ENCODE assay signal across 9 mouse cellular contexts in the genomic region with DNA sequence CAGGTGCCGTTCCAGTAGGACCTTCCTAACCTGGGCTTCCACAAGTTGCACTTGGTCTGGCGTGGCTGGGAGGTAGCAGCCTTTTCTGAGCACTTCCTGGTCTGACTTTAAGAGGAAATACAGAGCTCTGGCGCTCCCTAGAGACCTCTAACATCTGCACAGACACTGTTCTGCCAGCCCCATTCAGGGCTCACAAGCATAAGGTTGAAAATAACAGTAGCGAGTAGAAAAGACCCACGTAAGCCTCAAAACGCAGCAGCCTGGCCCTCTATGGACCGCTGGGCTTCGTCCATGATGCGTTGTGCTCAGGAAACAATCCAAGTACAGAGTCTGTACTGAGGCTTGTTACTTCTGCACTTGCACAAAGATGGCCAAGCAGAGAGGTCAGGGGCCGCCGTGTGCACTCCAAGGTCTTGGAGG. TPM values are rescaled to one million over a fixed set of nuclear protein-coding genes. Genes with fewer than 3 reads are reported as not detected.
DNase-seq lines count a peak whose midpoint lies in the region; ATAC-seq and TF ChIP-seq lines count a peak whose summit lies in the region.
"Had no signal": no experiment of that assay in that cellular context is flagged by ENCODE, and none has a peak within 500 bp of the region (broad histone marks: within the 10 kb centered on the region; RNA-seq: fewer than 3 reads in every experiment).

No protein-coding gene starts in this region.

- H3K4me2 ChIP-seq in intestine, postnatal 0 days (replicated peaks; ENCODE audit: low read depth), result peak overlapping the region; percentile 45
- H3K4me2 ChIP-seq in lung, embryonic 16.5 days (ENCODE audit: low read depth, low read length), result no peak overlapping the region
- peak overlapping the region; percentile 21; the same call in 1 of the 2 replicates for H3K4me2 ChIP-seq in stomach, embryonic 15.5 days
- H3K4me2 ChIP-seq: limb, embryonic 15.5 days had no signal

- H3K9ac ChIP-seq in intestine, postnatal 0 days (ENCODE audit: low read depth, low read length), result no peak overlapping the region
- H3K9ac ChIP-seq in lung, embryonic 16.5 days (ENCODE audit: low read length), result no peak overlapping the region
- H3K9ac ChIP-seq in stomach, embryonic 15.5 days, result no peak overlapping the region
- H3K9ac ChIP-seq: limb, embryonic 15.5 days had no signal

- H3K36me3 ChIP-seq in intestine, postnatal 0 days (ENCODE audit: control insufficient read depth, insufficient read depth), result no peaks in the 10 kb centered on the region
- H3K36me3 ChIP-seq in lung, embryonic 16.5 days (ENCODE audit: control insufficient read depth, insufficient read depth, low read length), result no peaks in the 10 kb centered on the region
- no peaks in the 10 kb centered on the region for H3K36me3 ChIP-seq in stomach, embryonic 15.5 days
- H3K36me3 ChIP-seq: limb, embryonic 15.5 days had no signal

- 21% methylated on average over 11 of the region's 11 CpGs for WGBS in intestine, postnatal 0 days
- 31% methylated on average over 11 of the region's 11 CpGs for WGBS in lung, embryonic 16.5 days
- WGBS in stomach, embryonic 15.5 days, result 27% methylated on average over 11 of the region's 11 CpGs

- no peaks in the 10 kb centered on the region for H3K27me3 ChIP-seq in intestine, postnatal 0 days (replicated peaks; ENCODE audit: control insufficient read depth, insufficient read depth, low read length)
- no peaks in the 10 kb centered on the region for H3K27me3 ChIP-seq in lung, embryonic 16.5 days (ENCODE audit: control insufficient read depth, insufficient read depth, low read depth, low read length)
- H3K27me3 ChIP-seq in stomach, embryonic 15.5 days (replicated peaks), result no peaks in the 10 kb centered on the region
- H3K27me3 ChIP-seq: limb, embryonic 15.5 days had no signal

- no peak overlapping the region for H3K4me3 ChIP-seq in cortical plate, adult 2 months (ENCODE audit: insufficient read depth, low read length)
- no peak overlapping the region for H3K4me3 ChIP-seq in intestine, postnatal 0 days (ENCODE audit: low read depth, low read length)
- no peak overlapping the region for H3K4me3 ChIP-seq in lung, embryonic 16.5 days (ENCODE audit: low read length)
- H3K4me3 ChIP-seq in stomach, embryonic 15.5 days (replicated peaks), result no peak overlapping the region
- H3K4me3 ChIP-seq: limb, embryonic 15.5 days had no signal

- no peak for TF ChIP-seq POLR2A in cortical plate, adult 2 months (IDR thresholded peaks at IDR 0.05; ENCODE audit: extremely low read depth, insufficient read depth, low read length)

- peak; percentile 34; the same call in 1 of the 2 replicates for TF ChIP-seq CTCF in cortical plate, adult 2 months (IDR thresholded peaks at IDR 0.05; ENCODE audit: extremely low read depth, insufficient read depth, low read length)
- peak; percentile 79 for TF ChIP-seq CTCF in intestine, postnatal 0 days (IDR thresholded peaks at IDR 0.05; ENCODE audit: low read depth)

- peak; percentile 32 for DNase-seq in cerebellum, adult 11-12 months
- no peak for DNase-seq in cerebellum, adult 9-10 months
- peak; percentile 84 for DNase-seq in 416B (ENCODE audit: low read depth)
- DNase-seq in left cerebral cortex, adult 11 months (ENCODE audit: low spot score), result no peak

- peaks cover 36% of the 10 kb centered on the region for H3K4me1 ChIP-seq in cortical plate, adult 2 months (ENCODE audit: control insufficient read depth, insufficient read depth, low read length)
- H3K4me1 ChIP-seq in intestine, postnatal 0 days (replicated peaks; ENCODE audit: control insufficient read depth, insufficient read depth, low read length), result peaks cover 6% of the 10 kb centered on the region; the same call in 1 of the 2 replicates
- H3K4me1 ChIP-seq in lung, embryonic 16.5 days (replicated peaks; ENCODE audit: control insufficient read depth, insufficient read depth, low read length), result peaks cover 11% of the 10 kb centered on the region
- peaks cover 2% of the 10 kb centered on the region; the same call in 1 of the 2 replicates for H3K4me1 ChIP-seq in stomach, embryonic 15.5 days

- H3K9me3 ChIP-seq in intestine, postnatal 0 days (ENCODE audit: control insufficient read depth), result no peaks in the 10 kb centered on the region
- no peaks in the 10 kb centered on the region for H3K9me3 ChIP-seq in lung, embryonic 16.5 days (ENCODE audit: control insufficient read depth, low read length)
- H3K9me3 ChIP-seq in stomach, embryonic 15.5 days, result no peaks in the 10 kb centered on the region
- H3K9me3 ChIP-seq: limb, embryonic 15.5 days had no signal

- 0 out of 2 replicates have a peak overlapping the region, but pooled peaks have one; percentile 12 for H3K27ac ChIP-seq in cortical plate, adult 2 months (ENCODE audit: insufficient read depth, low read length)
- H3K27ac ChIP-seq in intestine, postnatal 0 days (ENCODE audit: low read depth, low read length), result no peak overlapping the region
- no peak overlapping the region for H3K27ac ChIP-seq in lung, embryonic 16.5 days (ENCODE audit: low read length)
- H3K27ac ChIP-seq in stomach, embryonic 15.5 days, result no peak overlapping the region
- H3K27ac ChIP-seq: limb, embryonic 15.5 days had no signal

- ATAC-seq in intestine, postnatal 0 days, result peak; percentile 63
- peak; percentile 79 for ATAC-seq in lung, embryonic 16.5 days (ENCODE audit: low read depth)
- ATAC-seq in stomach, embryonic 15.5 days (ENCODE audit: insufficient read depth, low FRiP score, low read depth), result peak; percentile 75

RNA-seq across cellular contexts. Expression of a gene that starts 10.6 kb away (rescaled TPM):
- polyA plus RNA-seq in cortical plate, adult 2 months (2012; rRNA removed), result 112 and 121 TPM in 2 replicates
- 12.1 and 15.3 TPM in 2 replicates for polyA plus RNA-seq in intestine, postnatal 0 days (2015; fragmentation: Nextera tagmentation; extraction: Ambion mirVana)
- polyA plus RNA-seq in lung, embryonic 16.5 days (2015; fragmentation: Nextera tagmentation; extraction: Ambion mirVana), result 6.3 and 6.6 TPM in 2 replicates
- 6.8 and 8.1 TPM in 2 replicates for polyA plus RNA-seq in stomach, embryonic 15.5 days (2015; fragmentation: Nextera tagmentation; extraction: Ambion mirVana)

Comparison
In these comparisons a context has a peak if more than half of its experiments do, and no peak if none do; other contexts are left out.
1. DNase-seq: peak in cerebellum, adult 11-12 months (single experiment) and 416B (single experiment); none in cerebellum, adult 9-10 months (single experiment) and left cerebral cortex, adult 11 months (single experiment).
2. Peak in every context shown above with its lines, with median percentiles within 50 percentile points of each other: ATAC-seq.